Mouse (Mus musculus) adrenal gland, postnatal 4 days (tissue): Measurements from ENCODE around the gene Vwa8. TPM values are rescaled to one million over a fixed set of nuclear protein-coding genes. Genes with fewer than 3 reads are reported as not detected.

Source experiments
- DNase-seq, 2 experiments: peaks; one replicate each; pipeline ENCODE4 v3.0.0; 2021 to 2022; ENCODE audit warnings: low spot score in 2 of 2, mixed read lengths in 2 of 2
- total RNA-seq, 2 experiments: library from RNA; stranded (reverse); gene quantifications; 2 replicates each; pipeline ENCODE4 v1.2.3; 2021

The Vwa8 gene
- total RNA-seq, 2 experiments from 2014 or later, result 109 to 116 TPM

DNA sequence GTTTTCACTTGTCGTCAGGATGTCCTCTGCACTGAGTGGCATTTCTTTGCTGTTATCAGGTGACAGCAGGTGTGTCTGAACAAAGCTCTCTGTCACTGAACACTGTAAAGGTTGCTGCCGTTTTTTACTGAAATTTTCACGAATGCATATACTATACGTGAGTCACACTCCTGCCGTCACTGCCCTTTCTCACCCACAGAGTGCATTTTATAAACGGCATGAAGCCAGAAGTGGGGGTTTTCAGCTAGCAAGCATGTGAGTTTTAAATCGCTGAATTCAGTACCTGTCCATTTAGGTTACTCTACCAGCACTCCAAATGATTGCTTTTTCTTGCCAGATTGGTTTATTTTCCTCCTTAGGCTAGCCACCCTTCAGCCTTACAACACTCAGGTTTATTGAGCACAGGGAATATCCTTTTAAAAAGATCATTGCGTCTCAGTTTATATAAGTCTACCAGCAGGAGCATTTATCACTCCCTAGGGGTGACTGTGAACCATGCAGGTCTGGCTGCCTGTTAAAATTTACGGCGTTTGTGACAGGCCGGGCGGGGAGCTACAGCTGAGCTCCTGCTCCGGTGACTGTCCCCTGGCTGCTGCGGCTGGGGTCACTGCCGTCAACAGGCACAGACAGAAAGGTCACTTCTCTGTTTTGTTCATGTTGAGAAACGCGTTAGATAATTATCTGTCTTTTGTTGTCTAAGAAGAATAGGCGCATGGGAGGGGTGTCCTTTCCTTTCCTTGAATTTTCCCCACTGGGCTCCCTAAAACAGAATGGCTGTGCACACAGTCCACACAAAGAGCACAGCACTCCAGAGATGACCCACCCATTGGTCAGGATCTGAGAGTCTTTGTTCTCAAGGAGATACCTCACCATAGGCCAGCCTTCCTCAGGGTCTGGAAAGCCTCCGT, 291.3 kb downstream of the Vwa8 start:
- no peak for DNase-seq

DNA sequence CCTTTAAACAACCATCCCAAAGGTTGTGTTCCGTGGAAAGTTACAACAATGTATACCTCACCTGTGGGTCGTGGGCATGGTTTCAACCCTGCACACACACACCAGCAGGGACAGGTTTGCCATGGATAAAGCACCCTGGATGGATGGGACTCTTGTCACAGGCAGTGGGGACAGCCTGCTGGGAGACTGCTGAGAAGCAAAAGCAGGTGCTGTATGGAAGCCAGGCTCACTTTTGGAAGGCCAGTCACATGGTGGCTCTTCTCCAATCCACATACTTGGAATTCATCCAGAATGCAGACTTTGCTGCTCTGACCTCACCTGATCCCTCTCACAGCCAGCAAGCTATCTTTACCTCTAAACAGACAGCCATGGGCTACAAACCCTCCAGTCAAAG, 292.0 kb downstream of the Vwa8 start:
- no peak for DNase-seq

DNA sequence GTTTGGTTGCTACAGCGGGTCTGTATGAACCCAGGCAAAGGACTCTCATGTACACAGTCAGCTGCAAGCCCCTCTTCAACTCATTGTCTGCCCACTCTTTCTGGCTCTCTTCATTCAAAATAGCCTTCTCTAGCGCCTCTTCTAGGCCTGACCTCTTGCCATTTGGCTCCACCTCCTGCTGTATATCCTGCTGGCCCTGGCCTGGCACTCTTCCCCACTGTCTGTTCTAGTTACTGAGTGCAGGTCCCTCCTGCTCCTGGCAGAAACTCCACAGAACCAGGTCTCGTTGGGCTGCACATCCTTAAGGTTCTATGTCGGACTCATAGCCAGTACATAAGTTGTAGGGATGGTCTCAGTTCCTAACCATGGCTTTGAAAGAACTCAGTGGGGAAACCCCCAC, 293.5 kb downstream of the Vwa8 start:
- no peak for DNase-seq

DNA sequence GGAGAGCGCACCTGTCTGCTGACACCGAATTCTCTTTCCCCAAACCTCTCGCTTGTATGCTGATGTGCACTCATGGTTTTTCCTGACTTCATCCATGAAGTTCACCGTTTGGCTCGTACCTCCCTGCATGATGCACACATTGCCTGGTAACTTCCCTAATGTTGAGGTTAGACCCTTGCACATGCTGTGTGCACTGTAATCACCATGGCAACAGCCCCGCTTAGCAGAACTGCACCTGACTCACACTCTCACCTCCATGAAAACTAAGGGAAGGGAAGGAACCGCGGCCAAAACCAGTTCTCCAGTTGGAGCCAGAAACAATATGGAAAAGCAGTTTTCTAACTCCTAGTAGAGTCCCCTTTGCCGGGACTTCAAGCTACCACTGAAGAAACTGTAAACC, 294.8 kb downstream of the Vwa8 start:
- DNase-seq, result no peak

DNA sequence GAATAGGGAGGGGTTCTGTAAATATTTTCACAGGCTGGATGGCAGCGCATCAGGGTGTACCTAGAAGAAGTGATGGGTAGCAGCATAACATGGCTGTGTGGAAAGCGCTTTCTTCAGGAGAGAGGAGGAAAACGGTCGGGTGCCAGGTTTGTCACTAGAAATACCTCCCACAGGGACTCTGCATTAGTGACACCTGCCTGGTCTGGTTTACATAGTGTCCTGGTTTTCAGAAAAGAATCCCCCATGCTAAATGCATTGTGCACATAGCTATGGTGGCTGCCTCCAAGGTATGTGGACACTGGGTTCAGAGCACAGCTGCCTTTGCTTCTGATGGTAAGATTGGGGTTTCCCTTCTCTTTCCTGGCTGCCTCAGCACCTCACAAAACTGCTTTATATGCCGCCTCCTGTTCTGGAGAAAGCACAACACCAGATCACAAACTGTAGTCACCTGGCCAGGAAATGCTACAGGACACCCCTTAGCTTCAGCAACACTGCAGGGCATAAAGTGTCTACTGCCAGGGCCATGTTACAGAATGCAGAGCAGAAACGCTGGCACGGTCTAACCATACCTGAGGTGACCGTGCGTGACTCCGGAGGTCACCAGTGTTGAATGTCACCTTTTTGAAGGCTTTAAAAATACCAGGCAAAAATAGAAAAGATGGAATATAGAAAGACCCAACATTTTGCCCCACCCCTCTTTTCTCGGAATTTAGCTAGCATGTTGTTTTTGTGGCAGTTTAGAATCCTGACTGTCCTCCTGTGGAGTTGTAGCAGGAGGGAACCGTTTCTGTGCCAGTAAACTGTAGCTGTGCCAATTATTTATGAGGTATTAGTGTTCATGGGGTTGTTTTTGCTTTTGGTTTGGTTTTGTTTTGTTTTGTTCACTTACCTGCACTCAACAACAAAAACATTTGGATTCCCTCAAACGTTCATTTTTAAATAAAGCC, 295.7 kb downstream of the Vwa8 start:
- no peak for DNase-seq

DNA sequence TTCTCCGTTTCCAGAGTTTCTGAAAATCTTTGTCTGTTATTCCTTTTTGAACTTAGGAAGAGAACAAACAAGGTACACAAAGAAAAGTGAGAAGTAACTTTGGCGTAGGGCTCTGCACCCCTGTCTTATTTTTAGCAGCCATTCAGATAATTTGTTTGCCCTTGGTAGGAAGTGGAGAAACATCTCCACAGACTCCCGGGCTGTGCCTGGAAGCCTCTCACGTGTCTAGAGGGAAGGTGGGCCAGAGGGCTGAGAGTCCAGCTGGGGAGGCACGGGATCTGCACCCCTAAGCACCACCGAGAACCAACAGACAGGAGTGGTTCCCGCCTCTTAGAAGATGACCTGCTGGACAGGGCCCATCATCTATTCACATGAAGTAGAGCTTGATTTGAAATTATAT, 302.9 kb downstream of the Vwa8 start:
- DNase-seq, result no peak

DNA sequence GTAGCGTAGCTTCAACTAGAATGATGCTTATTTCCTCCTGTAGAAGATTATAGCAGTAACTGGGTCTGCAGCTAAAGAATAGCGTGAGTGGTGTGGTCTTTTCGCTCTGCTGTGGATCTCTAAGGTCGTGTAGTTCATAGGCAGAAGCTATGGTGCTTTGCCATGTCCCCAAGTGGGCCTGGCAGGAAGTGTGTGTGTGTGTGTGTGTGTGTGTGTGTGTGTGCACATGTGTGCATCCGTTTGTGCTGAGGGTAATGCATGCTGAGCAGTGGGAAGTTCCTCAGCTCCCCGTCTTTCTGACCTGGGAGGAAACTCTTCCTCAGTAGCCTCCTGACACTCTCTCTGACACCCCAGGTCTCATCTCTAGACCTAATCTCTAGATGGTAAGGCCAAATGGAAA, 305.0 kb downstream of the Vwa8 start:
- no peak for DNase-seq

DNA sequence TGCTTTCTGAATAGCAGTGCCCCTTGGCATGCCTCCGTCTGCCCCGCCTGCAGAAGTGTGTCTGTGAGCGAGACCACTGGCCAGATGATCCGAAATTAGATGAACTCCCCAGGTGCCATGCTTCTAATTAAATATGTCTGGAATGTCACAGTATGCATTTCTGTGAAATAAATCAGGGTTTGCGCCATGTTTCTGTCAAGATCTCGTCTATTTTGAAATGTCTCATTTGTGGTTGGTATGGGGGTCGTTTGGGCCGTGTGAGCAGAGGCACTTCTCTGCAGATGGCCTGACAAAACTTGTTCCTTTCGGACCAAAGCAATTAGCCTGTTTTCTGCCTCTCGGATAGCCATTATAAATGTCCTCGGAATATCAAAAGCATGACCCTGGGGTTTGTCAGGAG, 306.1 kb downstream of the Vwa8 start:
- no peak for DNase-seq

DNA sequence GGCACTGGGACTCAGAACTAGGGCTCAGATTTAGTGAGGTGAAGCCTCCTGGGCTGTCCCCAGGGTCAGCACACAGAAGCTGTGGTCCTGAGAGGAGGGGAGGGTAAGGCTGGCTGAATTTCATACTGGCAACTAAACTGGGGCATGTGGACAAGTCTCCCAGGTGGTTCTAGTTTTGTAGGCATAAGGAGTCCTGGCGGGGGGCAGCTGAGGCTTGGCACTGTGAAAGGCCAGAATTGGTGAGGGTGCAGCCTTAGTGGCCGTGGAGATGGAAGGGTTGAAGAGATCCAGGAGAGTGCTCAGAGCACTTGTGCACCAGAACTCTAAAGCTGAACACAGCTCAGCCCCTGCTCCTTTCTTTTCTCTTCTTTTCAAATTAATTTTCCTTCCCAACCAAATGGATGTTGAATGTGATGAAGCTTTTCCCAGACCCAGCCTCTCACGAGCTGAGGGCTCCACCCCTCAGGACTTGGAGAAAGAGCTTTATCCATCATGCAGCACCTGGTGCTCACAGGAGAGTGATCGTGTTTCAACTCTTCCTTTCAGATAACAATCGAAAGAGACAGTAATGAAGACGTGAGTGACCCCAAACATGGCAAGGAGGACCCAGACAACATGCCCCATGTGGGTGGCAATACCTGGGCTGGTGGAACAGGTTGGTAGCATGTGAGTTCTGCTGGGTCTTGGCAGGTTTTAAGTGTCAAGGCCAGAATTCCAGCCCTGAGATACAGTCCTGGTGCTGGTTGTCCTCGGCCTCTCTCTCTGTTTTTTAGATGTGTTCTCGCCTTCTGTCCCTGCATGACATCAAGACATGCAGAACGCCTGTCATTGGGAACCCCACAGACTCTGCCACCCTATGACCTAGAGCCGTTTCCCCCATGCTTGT, 307.9 kb downstream of the Vwa8 start:
- no peak for DNase-seq

DNA sequence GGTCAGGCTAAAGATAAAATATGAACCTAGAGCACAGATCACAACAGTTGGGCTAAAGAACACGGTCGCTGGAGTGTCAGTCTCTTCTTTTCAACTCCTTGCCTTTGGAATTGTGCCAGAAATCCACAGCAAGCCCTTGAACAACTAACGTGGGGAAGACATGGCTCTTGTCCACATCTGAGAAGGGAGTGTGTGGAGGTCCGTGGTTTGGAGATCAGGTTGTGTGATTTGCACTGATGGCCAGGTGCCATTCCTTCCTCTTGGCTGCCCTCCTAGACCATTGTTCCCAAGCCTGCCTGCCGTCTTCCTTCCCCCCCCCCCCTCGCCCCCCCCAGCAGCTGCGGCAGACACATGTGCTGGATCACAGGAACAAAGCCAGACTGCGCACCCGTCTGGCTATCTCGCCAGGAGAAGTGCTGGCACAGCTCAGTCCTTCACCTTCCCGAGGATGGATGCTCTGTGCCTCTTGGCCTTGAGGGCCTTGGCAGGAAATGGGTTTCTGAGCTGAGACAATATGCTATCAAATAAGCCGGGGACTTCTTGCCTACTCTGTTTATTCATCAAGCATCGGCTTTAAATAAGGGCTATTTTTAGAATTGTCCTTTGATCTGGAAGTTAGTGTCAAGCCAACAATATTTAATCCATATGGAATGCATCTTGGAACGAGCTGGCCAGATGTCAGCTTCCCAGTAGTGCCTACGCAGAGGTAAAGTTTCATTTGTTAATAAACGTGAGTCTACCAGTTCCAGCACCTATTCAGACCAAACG, 308.8 kb downstream of the Vwa8 start:
- no peak for DNase-seq

DNA sequence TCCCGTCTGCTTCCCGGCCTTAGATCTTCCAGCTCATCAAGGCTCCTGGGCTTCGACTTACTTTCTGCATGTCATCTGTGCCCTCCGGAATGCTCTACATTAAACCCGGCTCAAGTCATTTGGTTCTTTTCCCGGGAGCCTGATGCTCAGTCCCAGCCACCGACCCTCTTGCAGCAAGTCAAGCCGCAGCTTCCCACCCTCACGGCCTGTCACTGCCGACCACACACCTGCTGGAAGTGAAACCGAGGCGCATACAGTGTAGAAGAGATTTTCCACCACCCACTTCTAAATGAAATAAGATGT, 309.3 kb downstream of the Vwa8 start:
- no peak for DNase-seq

DNA sequence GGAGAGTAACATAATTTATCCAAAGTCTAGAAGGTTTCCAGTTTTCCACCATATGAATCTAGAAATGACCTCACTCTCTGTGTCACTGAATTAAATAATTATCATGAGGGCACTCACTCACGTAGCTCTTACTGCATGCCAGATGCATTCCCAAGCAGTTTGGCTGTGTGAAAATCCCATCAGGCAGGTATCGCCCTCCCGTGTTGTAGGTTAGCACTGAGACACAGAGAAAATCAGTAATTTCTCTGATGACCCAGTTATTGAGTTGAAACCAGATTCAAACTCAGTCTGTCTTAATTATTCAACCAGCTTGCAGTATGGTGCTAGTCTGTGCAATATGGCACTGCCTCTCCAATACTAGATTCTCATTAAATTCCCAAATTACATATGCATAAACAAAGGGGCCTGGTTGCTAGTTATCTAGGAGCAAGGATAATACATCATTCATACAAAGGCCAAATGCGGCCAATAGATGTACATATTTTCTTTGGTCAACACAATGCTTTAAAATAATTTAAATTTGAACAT, 309.9 kb downstream of the Vwa8 start:
- DNase-seq, result no peak

DNA sequence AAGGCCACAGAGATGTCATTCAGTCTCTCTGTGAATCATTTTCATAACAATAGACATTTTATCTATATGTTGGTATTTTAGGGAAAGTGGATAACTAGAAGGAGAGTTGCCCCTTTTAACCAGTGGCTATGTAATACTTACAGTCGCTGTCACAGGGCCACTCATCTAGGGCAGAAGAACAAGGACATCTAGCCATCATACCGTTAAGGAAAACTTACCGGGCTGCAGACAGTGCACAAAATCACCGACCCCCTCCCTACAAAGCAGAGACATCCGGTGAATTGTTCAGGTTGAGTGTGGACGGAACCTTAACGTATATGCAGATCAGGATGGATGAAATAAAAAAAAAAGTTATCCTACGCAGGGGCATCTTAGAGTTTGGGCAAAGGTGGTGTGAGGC, 310.6 kb downstream of the Vwa8 start:
- no peak for DNase-seq

DNA sequence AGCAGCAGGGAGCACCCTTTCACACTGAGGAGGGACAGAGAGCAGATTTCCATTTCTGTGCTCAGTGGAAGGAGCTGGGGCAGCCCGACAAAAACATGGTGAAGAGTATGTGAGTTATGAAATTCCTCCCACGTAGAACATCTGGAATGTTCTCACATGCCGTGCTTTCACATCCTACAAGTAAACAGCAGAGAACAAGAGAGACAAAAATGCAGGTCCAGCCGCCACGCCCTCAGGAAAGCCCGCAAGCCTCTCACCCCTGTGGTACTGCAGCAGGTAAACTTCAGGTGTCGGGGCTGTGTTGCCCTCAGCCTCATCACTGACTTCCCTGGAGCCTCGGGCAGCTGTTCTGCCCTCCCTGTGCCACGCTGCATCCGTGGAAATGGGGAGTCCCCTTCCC, 311.6 kb downstream of the Vwa8 start:
- DNase-seq, result no peak

DNA sequence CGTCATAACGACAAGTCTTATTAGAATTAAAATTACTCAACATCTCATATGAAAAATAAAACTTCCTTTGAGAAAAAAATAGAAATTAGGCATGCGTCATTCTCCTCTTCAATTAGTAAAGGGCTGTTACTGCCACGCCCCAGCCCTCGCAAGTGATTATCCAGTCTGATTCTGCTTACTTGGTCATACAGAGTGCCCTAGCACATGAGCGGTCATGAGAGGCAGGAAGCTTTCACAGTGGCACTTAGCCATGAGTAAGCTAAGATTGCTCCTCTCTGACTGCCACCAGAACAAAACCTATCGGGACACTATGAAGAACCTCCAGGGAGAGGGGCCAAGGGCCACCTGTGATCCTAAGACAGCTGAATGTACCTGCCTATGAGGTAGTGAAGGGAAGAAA, 312.1 kb downstream of the Vwa8 start:
- no peak for DNase-seq

DNA sequence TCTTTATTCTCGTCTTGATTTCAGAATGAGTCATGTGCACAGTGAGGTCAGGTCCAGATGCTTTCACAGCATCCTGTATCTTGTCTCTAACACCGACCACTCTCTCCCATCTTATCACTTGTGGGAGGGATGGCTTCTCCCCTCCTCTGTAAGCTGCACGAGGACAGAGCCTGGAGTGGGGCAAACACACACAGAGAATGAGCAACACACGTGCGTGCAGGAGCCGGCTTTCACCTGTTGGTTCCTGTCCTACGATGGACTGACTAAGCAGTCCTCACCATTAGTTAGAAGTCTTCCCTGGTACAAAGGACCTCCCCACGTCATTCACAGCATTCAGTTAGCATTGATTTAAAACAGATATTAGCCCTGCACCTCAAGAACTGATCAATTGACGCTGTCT, 312.9 kb downstream of the Vwa8 start:
- no peak for DNase-seq

DNA sequence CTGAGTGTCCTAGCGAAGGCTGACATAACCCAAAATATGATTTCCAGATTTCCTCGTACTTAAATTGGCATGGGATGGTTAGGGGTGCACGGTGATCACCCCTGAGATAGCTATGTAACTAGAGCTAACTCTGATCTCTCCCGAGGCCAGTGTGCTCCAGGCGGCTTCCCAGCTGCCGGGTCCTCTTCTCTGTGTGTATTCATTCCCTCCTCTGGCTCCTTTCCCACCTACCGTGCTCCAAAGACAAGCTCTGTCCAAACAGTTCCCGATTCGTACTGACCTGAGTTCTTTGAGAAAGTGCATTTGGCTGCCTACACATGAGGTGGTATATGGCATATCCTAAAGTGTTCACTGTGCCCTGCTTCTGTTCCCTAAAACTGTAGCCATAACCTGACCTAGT, 313.8 kb downstream of the Vwa8 start:
- DNase-seq, result no peak

DNA sequence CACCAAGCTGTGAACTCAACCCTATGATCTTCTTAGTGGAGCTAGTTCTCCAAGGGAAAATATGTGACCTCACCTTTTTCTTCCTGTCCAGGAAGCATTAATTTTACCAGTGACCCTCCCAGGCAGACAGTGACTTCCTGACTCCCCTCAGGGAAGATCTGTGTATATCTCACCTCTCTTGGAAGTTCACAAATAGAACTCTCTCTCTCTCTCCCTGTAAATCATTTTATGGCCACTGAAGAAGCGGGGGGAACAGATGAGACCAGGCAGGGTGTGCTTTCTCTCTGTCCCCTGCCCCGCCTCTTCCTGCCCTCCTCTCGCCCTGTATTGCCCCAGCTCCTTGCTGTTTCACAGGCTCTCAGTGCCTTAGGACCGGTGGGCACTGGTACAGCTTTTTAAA, 315.5 kb downstream of the Vwa8 start:
- DNase-seq, result no peak

DNA sequence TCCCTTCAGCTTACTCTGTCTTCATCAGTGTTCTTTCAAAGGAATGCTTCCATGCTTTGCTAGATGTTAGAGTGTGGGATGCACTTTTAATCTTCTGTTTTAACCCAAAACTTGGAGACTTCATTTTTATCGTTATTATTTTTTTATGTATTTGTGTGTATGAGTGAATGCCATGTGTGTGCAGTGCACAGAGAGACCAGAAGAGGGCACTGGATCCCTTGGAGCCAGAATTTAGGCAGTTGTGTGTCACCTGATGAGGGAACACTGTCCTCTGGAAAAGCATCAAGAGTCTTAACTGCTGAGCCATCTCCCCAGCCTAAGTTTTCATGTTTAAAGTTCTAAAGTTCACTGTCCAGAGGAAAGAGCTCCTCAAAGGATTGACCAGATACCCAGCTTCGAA, 316.1 kb downstream of the Vwa8 start:
- DNase-seq, result no peak

DNA sequence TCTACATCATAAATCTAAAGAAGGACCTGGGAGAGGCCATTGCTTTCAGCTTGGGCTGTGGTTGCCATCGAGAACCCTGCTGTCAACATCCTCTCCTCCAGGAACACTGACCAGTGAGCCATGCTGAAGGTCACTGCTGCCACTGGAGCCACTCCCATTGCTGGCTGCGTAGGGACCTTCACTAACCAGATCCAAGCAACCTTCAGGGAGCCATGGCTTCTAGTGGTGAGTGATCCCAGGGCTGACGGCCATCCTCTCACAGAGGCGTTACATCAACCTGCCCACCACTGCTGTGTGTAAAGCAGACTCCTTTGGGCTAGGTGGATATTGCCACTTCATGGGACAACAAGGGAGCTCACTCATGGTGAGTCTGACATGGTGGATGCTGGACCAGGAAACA, 325.7 kb downstream of the Vwa8 start:
- no peak for DNase-seq
